Comparison of ENCODE assay signal across 10 mouse cellular contexts in the genomic region with DNA sequence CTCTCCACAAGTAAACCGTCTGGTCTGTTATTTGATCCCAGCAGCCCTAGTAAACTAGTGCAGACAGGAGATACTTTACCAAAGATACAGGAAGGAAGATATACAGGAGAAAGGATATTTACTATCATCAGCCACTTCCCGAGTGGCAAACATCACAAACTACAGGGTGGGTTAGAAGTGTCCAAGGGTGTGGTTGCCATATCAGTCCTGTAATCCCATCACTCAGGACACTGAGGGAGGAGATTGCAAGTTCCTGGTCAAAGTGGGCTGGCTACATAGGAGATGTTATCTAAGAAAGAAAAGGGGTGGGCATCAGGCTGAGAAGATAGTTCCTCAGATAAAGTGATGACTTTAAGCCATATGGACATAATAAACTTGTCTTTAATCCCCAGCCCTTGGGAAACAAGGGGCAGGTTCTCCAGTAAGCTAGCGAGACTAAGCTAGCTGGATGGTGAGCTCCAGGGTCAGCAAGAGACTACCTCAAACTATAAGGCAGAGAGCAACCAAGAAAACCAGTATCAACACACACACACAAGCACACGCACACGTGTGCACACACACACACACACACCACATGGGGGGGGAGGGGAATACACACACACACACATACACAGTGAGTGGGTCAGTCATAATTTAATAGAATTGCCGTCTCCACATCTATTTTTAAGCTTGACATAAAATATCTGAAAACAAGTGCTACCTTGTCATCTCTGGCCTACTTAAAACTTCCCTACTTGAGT. TPM values are rescaled to one million over a fixed set of nuclear protein-coding genes. Genes with fewer than 3 reads are reported as not detected.
A peak's percentile ranks its signal among the peaks of the same experiment; 100 is the strongest.
DNase-seq lines count a peak whose midpoint lies in the region; ATAC-seq lines count a peak whose summit lies in the region.
"Had no signal": no experiment of that assay in that cellular context is flagged by ENCODE, and none has a peak within 500 bp of the region (broad histone marks: within the 10 kb centered on the region; RNA-seq: fewer than 3 reads in every experiment).

No protein-coding gene starts in this region.

- no peak overlapping the region for H3K4me3 ChIP-seq in embryonic facial prominence, embryonic 11.5 days (ENCODE audit: low read depth, low read length)
- no peak overlapping the region for H3K4me3 ChIP-seq in embryonic facial prominence, embryonic 10.5 days
- no peak overlapping the region for H3K4me3 ChIP-seq in hindbrain, embryonic 15.5 days
- no peak overlapping the region for H3K4me3 ChIP-seq in hindbrain, embryonic 12.5 days
- no peak overlapping the region for H3K4me3 ChIP-seq in midbrain, embryonic 10.5 days
- H3K4me3 ChIP-seq: embryonic facial prominence, embryonic 13.5 days; limb, embryonic 13.5 days had no signal

- 71% methylated on average over 6 of the region's 6 CpGs for WGBS in embryonic facial prominence, embryonic 11.5 days
- 77% methylated on average over 6 of the region's 6 CpGs for WGBS in embryonic facial prominence, embryonic 10.5 days
- 82% methylated on average over 6 of the region's 6 CpGs for WGBS in hindbrain, embryonic 15.5 days
- WGBS in hindbrain, embryonic 12.5 days, result 86% methylated on average over 6 of the region's 6 CpGs
- WGBS in midbrain, embryonic 10.5 days, result 65% methylated on average over 6 of the region's 6 CpGs

- no peak overlapping the region for H3K27ac ChIP-seq in embryonic facial prominence, embryonic 11.5 days (replicated peaks; ENCODE audit: low read depth, low read length)
- no peak overlapping the region for H3K27ac ChIP-seq in embryonic facial prominence, embryonic 10.5 days (replicated peaks)
- peak overlapping the region; percentile 3; the same call in 1 of the 2 replicates for H3K27ac ChIP-seq in hindbrain, embryonic 15.5 days (replicated peaks)
- no peak overlapping the region for H3K27ac ChIP-seq in hindbrain, embryonic 12.5 days
- peak overlapping the region; percentile 2; the same call in 1 of the 2 replicates for H3K27ac ChIP-seq in midbrain, embryonic 10.5 days (replicated peaks)
- H3K27ac ChIP-seq: embryonic facial prominence, embryonic 13.5 days; limb, embryonic 13.5 days had no signal

- no peak overlapping the region for H3K9ac ChIP-seq in embryonic facial prominence, embryonic 11.5 days (replicated peaks; ENCODE audit: low read length)
- no peak overlapping the region for H3K9ac ChIP-seq in hindbrain, embryonic 15.5 days
- no peak overlapping the region for H3K9ac ChIP-seq in hindbrain, embryonic 12.5 days
- H3K9ac ChIP-seq: embryonic facial prominence, embryonic 13.5 days; limb, embryonic 13.5 days had no signal

- H3K4me1 ChIP-seq in embryonic facial prominence, embryonic 11.5 days (ENCODE audit: control insufficient read depth, insufficient read depth, low read length), result no peaks in the 10 kb centered on the region
- H3K4me1 ChIP-seq in embryonic facial prominence, embryonic 10.5 days, result peaks cover 20% of the 10 kb centered on the region
- H3K4me1 ChIP-seq in hindbrain, embryonic 15.5 days (replicated peaks), result peaks cover 33% of the 10 kb centered on the region
- H3K4me1 ChIP-seq in hindbrain, embryonic 12.5 days, result peaks cover 18% of the 10 kb centered on the region
- H3K4me1 ChIP-seq in midbrain, embryonic 10.5 days, result peaks cover 37% of the 10 kb centered on the region

- no peak overlapping the region for H3K4me2 ChIP-seq in embryonic facial prominence, embryonic 11.5 days (ENCODE audit: low read depth, low read length)
- H3K4me2 ChIP-seq in hindbrain, embryonic 15.5 days, result no peak overlapping the region
- H3K4me2 ChIP-seq in hindbrain, embryonic 12.5 days (replicated peaks), result no peak overlapping the region
- H3K4me2 ChIP-seq: embryonic facial prominence, embryonic 13.5 days; limb, embryonic 13.5 days had no signal

- no peaks in the 10 kb centered on the region for H3K36me3 ChIP-seq in embryonic facial prominence, embryonic 11.5 days (replicated peaks; ENCODE audit: control insufficient read depth, insufficient read depth, low read depth, low read length)
- no peaks in the 10 kb centered on the region for H3K36me3 ChIP-seq in embryonic facial prominence, embryonic 10.5 days (replicated peaks)
- no peaks in the 10 kb centered on the region for H3K36me3 ChIP-seq in hindbrain, embryonic 15.5 days
- no peaks in the 10 kb centered on the region for H3K36me3 ChIP-seq in hindbrain, embryonic 12.5 days
- 0 out of 2 replicates have a peak, but pooled peaks cover 3% of the 10 kb centered on the region for H3K36me3 ChIP-seq in midbrain, embryonic 10.5 days
- H3K36me3 ChIP-seq: embryonic facial prominence, embryonic 13.5 days; limb, embryonic 13.5 days had no signal

- H3K27me3 ChIP-seq in embryonic facial prominence, embryonic 11.5 days (ENCODE audit: control insufficient read depth, insufficient read depth, low read length), result no peaks in the 10 kb centered on the region
- H3K27me3 ChIP-seq in embryonic facial prominence, embryonic 10.5 days (replicated peaks; ENCODE audit: low read depth, poor library complexity, severe bottlenecking), result no peaks in the 10 kb centered on the region
- no peaks in the 10 kb centered on the region for H3K27me3 ChIP-seq in hindbrain, embryonic 15.5 days
- no peaks in the 10 kb centered on the region for H3K27me3 ChIP-seq in hindbrain, embryonic 12.5 days
- no peaks in the 10 kb centered on the region for H3K27me3 ChIP-seq in midbrain, embryonic 10.5 days (ENCODE audit: low read depth, poor library complexity, severe bottlenecking)
- H3K27me3 ChIP-seq: embryonic facial prominence, embryonic 13.5 days; limb, embryonic 13.5 days had no signal

- 0 out of 2 replicates have a peak, but pooled peaks have one; percentile 48 for ATAC-seq in embryonic facial prominence, embryonic 11.5 days (replicated peaks; ENCODE audit: insufficient number of reproducible peaks, low FRiP score, low TSS enrichment, low read depth)
- ATAC-seq in hindbrain, embryonic 15.5 days (ENCODE audit: low FRiP score, low read depth), result no peak
- ATAC-seq in hindbrain, embryonic 12.5 days (ENCODE audit: low FRiP score), result no peak
- ATAC-seq in common myeloid progenitor, adult 5-6 weeks (replicated peaks; ENCODE audit: low read depth, poor library complexity, severe bottlenecking), result peak; percentile 16; the same call in 1 of the 2 replicates

- H3K9me3 ChIP-seq in embryonic facial prominence, embryonic 11.5 days (replicated peaks; ENCODE audit: control insufficient read depth, low read length), result no peaks in the 10 kb centered on the region
- no peaks in the 10 kb centered on the region for H3K9me3 ChIP-seq in embryonic facial prominence, embryonic 10.5 days
- H3K9me3 ChIP-seq in hindbrain, embryonic 15.5 days, result no peaks in the 10 kb centered on the region
- H3K9me3 ChIP-seq in hindbrain, embryonic 12.5 days (replicated peaks), result no peaks in the 10 kb centered on the region
- no peaks in the 10 kb centered on the region for H3K9me3 ChIP-seq in midbrain, embryonic 10.5 days (replicated peaks)
- H3K9me3 ChIP-seq: embryonic facial prominence, embryonic 13.5 days; limb, embryonic 13.5 days had no signal

- DNase-seq in embryonic facial prominence, embryonic 11.5 days (ENCODE audit: low spot score), result no peak
- DNase-seq in embryonic facial prominence, embryonic 10.5 days (ENCODE audit: low spot score), result no peak
- DNase-seq in midbrain, embryonic 10.5 days (ENCODE audit: low spot score), result no peak
- no peak for DNase-seq in cerebellum, adult 11-12 months
- no peak for DNase-seq in right cerebral cortex, postnatal 14 days

RNA-seq across cellular contexts. Expression of a gene that starts 18.5 kb away (rescaled TPM):
- 23.2 and 25.5 TPM in 2 replicates for polyA plus RNA-seq in embryonic facial prominence, embryonic 11.5 days (2014; fragmentation: Nextera tagmentation; extraction: Ambion mirVana)
- polyA plus RNA-seq in embryonic facial prominence, embryonic 10.5 days (2016; fragmentation: Nextera tagmentation; extraction: Ambion mirVana), result 28.1 and 29.3 TPM in 2 replicates
- polyA plus RNA-seq in hindbrain, embryonic 15.5 days (2015; fragmentation: Nextera tagmentation; extraction: Ambion mirVana), result 49.9 and 50.9 TPM in 2 replicates
- 45.1 and 48.1 TPM in 2 replicates for polyA plus RNA-seq in hindbrain, embryonic 12.5 days (2016; fragmentation: Nextera tagmentation; extraction: Ambion mirVana)
- 21.5 and 34.1 TPM in 2 replicates for total RNA-seq in common myeloid progenitor, adult 5-6 weeks (2017)
- 28.9 and 32.1 TPM in 2 replicates for polyA plus RNA-seq in midbrain, embryonic 10.5 days (2016; fragmentation: Nextera tagmentation; extraction: Ambion mirVana)

Comparison
In these comparisons a context has a peak if more than half of its experiments do, and no peak if none do; other contexts are left out.
1. H3K27ac ChIP-seq: peak in hindbrain, embryonic 15.5 days (single experiment) and midbrain, embryonic 10.5 days (single experiment); none in embryonic facial prominence, embryonic 11.5 days (single experiment), embryonic facial prominence, embryonic 10.5 days (single experiment) and hindbrain, embryonic 12.5 days (single experiment).
2. ATAC-seq: peak in embryonic facial prominence, embryonic 11.5 days (single experiment) and common myeloid progenitor, adult 5-6 weeks (single experiment); none in hindbrain, embryonic 15.5 days (single experiment) and hindbrain, embryonic 12.5 days (single experiment).